Mouse (Mus musculus) A20 (cell line): ENCODE results near the gene Sycp3.
"Not testable (repeated sequence)": the region's sequence is repeated elsewhere in the genome, so short reads cannot be mapped to it uniquely, and the experiment has no call there.

Experiments used
- DNase-seq: peaks from one replicate; pipeline ENCODE4 v3.0.0-alpha.2; 2011; ENCODE audit warnings: low read depth, low spot score

Gene Sycp3

GRCm38 (mm10) chr10:88459502-88459992 is at the start of gene Sycp3:
Sycp3 (plus strand) TSS chr10:88459569.
- DNase-seq = no peak

- DNase-seq = peak; percentile 54
These were observed 49.6 kb upstream of the Sycp3 start for GRCm38 (mm10) chr10:88409751-88410150.

GRCm38 (mm10) chr10:88412290-88412995 is 46.9 kb upstream of the Sycp3 start:
- DNase-seq = no peak

- no peak for DNase-seq
These were observed 41.7 kb upstream of the Sycp3 start for GRCm38 (mm10) chr10:88417686-88418085.

GRCm38 (mm10) chr10:88420141-88420541 is 39.2 kb upstream of the Sycp3 start:
- DNase-seq = no peak

- peak; percentile 82 for DNase-seq
These were observed 38.5 kb upstream of the Sycp3 start for GRCm38 (mm10) chr10:88420655-88421435.

- DNase-seq = peak; percentile 78
These were observed 33.1 kb upstream of the Sycp3 start for GRCm38 (mm10) chr10:88426158-88426816.

- no peak for DNase-seq
These were observed 32.5 kb upstream of the Sycp3 start for GRCm38 (mm10) chr10:88426896-88427295.

- no peak for DNase-seq
These were observed 31.4 kb upstream of the Sycp3 start for GRCm38 (mm10) chr10:88427998-88428397.

- peak; percentile 82 for DNase-seq
These were observed 18.1 kb upstream of the Sycp3 start for GRCm38 (mm10) chr10:88441224-88441623.

- DNase-seq = no peak
These were observed 8.1 kb upstream of the Sycp3 start for GRCm38 (mm10) chr10:88451221-88451620.

GRCm38 (mm10) chr10:88451990-88452389 is 7.4 kb upstream of the Sycp3 start:
- DNase-seq = no peak

GRCm38 (mm10) chr10:88457816-88458215 is 1.6 kb upstream of the Sycp3 start:
- DNase-seq = no peak

- no peak for DNase-seq
These were observed 902 bp downstream of the Sycp3 start for GRCm38 (mm10) chr10:88460122-88460820.

- DNase-seq = not testable (repeated sequence)
These were observed 23.5 kb downstream of the Sycp3 start for GRCm38 (mm10) chr10:88482866-88483265.

- DNase-seq = no peak
These were observed 29.3 kb downstream of the Sycp3 start for GRCm38 (mm10) chr10:88488629-88489028.

GRCm38 (mm10) chr10:88491632-88492031 is 32.3 kb downstream of the Sycp3 start:
- peak; percentile 49 for DNase-seq

- peak; percentile 39 for DNase-seq
These were observed 33.3 kb downstream of the Sycp3 start for GRCm38 (mm10) chr10:88492658-88493057.

- no peak for DNase-seq
These were observed 35.7 kb downstream of the Sycp3 start for GRCm38 (mm10) chr10:88494959-88495587.

GRCm38 (mm10) chr10:88496864-88497564 is 37.6 kb downstream of the Sycp3 start:
- DNase-seq = no peak
